Mouse (Mus musculus) forebrain, embryonic 13.5 days (tissue): ENCODE measurements around the gene Sec1. TPM values are rescaled to one million over a fixed set of nuclear protein-coding genes. Genes with fewer than 3 reads are reported as not detected.

Experiments
- ATAC-seq: fragments of 200-750 bp; cut with Nextera tagmentation; 2 replicates; pipeline ENCODE4 v1.8.0; 2017
- H3K27ac ChIP-seq: fragments of 300-500 bp; sonication (generic); 2 replicates; pipeline ENCODE4 v1.5.1; 2015; ENCODE audit warnings: inconsistent platforms, mild to moderate bottlenecking, moderate library complexity
- H3K27me3 ChIP-seq: fragments of 300-500 bp; sonication (generic); 2 replicates; pipeline ENCODE4 v1.6.1; 2015; ENCODE audit warnings: mild to moderate bottlenecking, inconsistent platforms
- H3K36me3 ChIP-seq: fragments of 300-500 bp; sonication (generic); 2 replicates; pipeline ENCODE4 v1.6.1; 2015; ENCODE audit warnings: mild to moderate bottlenecking, inconsistent platforms; ENCODE audit not compliant: poor library complexity, severe bottlenecking
- H3K4me1 ChIP-seq: fragments of 300-500 bp; sonication (generic); 2 replicates; pipeline ENCODE4 v1.6.1; 2015; ENCODE audit warnings: inconsistent platforms
- H3K4me2 ChIP-seq: fragments of 300-500 bp; sonication (generic); 2 replicates; pipeline ENCODE4 v1.6.1; 2015; ENCODE audit warnings: inconsistent platforms, mild to moderate bottlenecking, moderate library complexity
- H3K4me3 ChIP-seq: fragments of 300-500 bp; sonication (generic); 2 replicates; pipeline ENCODE4 v1.5.1; 2015; ENCODE audit warnings: mild to moderate bottlenecking, inconsistent platforms
- H3K9ac ChIP-seq: fragments of 300-500 bp; sonication (generic); 2 replicates; pipeline ENCODE4 v1.6.1; 2015; ENCODE audit warnings: mild to moderate bottlenecking, inconsistent platforms
- H3K9me3 ChIP-seq: fragments of 300-500 bp; sonication (generic); replicated peaks from 2 replicates; pipeline ENCODE4 v1.6.1; 2016; ENCODE audit warnings: inconsistent platforms
- WGBS: fragments of 180-500 bp; shearing (Covaris S2); methylation state at CpG from one replicate; pipeline ENCODE4 v1.1.7; 2015; 5-methylcytosine and 5-hydroxymethylcytosine counted together
- polyA plus RNA-seq: library from polyadenylated mRNA; unstranded; fragments of >200 nt; fragmentation: Nextera tagmentation; extraction: Ambion mirVana; gene quantifications from 2 replicates; pipeline ENCODE4 v1.2.1, GENCODE M21; 2015

Gene Sec1
- 0.16 and 0.17 TPM in 2 replicates for polyA plus RNA-seq

DNA sequence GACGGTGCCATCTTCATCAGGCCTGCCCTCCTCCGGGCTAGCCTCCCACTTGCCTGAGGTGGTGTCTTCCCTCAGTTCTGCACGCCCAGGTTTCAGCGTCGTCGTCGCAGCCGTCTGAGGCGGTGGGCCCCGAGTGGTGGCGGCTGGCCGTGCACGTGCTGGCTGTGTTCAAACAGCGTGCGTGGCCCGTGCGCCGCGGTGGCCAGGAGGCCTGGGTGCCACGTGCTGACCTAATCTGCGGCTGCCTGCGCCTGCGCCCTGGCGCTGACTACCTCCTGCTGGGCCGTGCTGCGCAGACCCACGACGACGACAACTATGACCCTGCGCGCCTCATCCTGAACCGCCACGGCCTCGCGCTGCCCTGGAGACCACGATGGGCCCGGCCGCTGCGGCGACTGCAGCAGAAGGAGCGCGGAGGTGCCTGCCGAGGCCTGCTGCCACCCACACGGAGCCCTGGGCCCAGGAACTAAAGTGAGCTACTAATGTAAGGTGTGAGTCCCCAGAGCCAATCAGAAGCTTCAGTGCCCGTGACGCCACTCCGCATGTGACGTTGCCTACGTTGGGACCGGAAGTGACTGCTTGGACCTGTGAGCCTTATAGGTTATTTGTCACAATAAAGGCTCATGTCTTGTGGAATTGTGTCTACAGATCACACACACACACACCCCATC is at the start of gene Sec1:
Gene Sec1 (minus strand): TSS at position 482 of the 671 bp plus-strand sequence.
- H3K9me3 ChIP-seq: no peaks in the 10 kb centered on the region
- H3K4me2 ChIP-seq: no peak within 1 kb of the TSS
- no peak within 1 kb of the TSS for H3K27ac ChIP-seq
- no peaks in the 10 kb centered on the region for H3K36me3 ChIP-seq
- H3K4me3 ChIP-seq: no peak within 1 kb of the TSS
- no peak within 1 kb of the TSS for H3K9ac ChIP-seq
- no peak for ATAC-seq
- H3K27me3 ChIP-seq: peaks cover 12% of the 10 kb centered on the region
- WGBS: 94% methylated on average over 45 of the region's 50 CpGs
- H3K4me1 ChIP-seq: no peaks in the 10 kb centered on the region

DNA sequence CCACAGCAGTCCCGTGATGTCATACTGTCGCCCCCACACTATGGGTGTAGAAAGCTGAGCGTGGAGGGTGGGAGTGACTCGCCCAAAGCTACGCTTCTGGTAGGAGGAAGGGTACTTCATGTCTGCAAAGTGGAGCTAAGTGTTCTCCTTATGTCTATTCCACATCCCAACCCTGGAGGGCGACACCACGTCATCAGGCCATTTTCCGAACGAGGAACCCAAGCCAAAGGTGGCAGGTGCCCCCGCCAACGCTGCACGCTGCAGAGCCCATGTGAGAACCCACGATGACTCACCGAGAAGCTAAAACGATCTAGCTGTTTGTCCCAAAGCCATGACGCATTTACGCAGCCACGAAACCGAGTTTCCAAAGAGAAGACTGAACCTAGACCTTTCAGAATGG is 48.1 kb upstream of the Sec1 start:
- no peak overlapping the region for H3K27ac ChIP-seq
- ATAC-seq: no peak
- no peak overlapping the region for H3K9ac ChIP-seq
- WGBS: 32% methylated on average over 19 of the region's 19 CpGs
- no peaks in the 10 kb centered on the region for H3K36me3 ChIP-seq
- peaks cover 10% of the 10 kb centered on the region; the same call in 1 of the 2 replicates for H3K27me3 ChIP-seq
- peaks cover 5% of the 10 kb centered on the region for H3K9me3 ChIP-seq
- no peaks in the 10 kb centered on the region for H3K4me1 ChIP-seq
- H3K4me3 ChIP-seq: no peak overlapping the region; the same call in 1 of the 2 replicates
- peak overlapping the region; percentile 16; the same call in 1 of the 2 replicates for H3K4me2 ChIP-seq

DNA sequence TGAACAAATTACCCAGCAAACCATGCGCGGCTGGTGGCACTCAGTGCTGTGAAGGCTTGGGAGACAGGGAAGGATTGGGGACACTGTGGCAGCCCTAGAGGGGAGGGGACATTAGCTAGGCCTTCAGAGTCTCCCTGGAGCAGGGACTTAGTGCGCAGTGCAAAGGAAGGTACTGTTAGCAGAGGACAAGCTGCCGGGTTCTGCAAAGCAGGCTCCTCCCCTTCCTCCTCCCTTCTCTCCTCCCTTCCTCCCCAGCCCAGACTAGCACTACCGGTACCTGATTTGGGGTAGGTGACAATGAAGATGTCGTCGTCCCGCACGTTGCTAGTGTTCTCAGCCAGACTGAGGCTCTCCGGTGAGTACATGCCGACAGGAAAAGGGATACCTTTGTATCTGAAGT is 47.6 kb upstream of the Sec1 start:
- 0 out of 2 replicates have a peak overlapping the region, but pooled peaks have one; percentile 16 for H3K4me2 ChIP-seq

DNA sequence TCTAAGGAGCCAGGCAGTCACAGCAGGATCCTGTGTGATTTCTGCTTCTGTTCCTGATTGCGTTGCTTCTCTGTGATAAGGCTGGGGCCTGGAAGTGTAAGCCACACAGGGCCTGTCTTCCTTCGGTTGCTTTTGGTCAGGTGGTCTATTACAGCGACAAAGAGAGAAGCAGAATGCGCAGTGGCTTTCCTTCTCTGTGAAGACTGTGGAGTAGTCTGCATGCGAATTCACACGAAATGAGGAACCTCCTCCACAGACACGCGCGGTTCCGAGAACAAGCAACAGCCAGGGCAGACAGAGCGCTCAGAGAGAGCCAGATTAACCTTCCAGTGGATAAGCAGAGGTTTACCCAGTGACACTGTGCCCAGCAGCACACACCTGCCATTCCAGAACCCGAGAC is 47.1 kb upstream of the Sec1 start:
- H3K9me3 ChIP-seq: no peaks in the 10 kb centered on the region
- no peak for ATAC-seq
- H3K4me3 ChIP-seq: peak overlapping the region; percentile 4; the same call in 1 of the 2 replicates
- peaks cover 10% of the 10 kb centered on the region; the same call in 1 of the 2 replicates for H3K27me3 ChIP-seq
- no peak overlapping the region for H3K27ac ChIP-seq
- no peaks in the 10 kb centered on the region for H3K36me3 ChIP-seq
- WGBS: 85% methylated on average over 12 of the region's 12 CpGs
- H3K4me2 ChIP-seq: no peak overlapping the region
- H3K4me1 ChIP-seq: no peaks in the 10 kb centered on the region
- H3K9ac ChIP-seq: no peak overlapping the region

More for the DNA sequence above, 47.6 kb upstream of the Sec1 start:
- no peaks in the 10 kb centered on the region for H3K4me1 ChIP-seq
- peaks cover 3% of the 10 kb centered on the region for H3K9me3 ChIP-seq
- H3K27me3 ChIP-seq: peaks cover 10% of the 10 kb centered on the region; the same call in 1 of the 2 replicates
- peak overlapping the region; percentile 4; the same call in 1 of the 2 replicates for H3K4me3 ChIP-seq
- ATAC-seq: no peak; the same call in 1 of the 2 replicates
- H3K36me3 ChIP-seq: no peaks in the 10 kb centered on the region
- no peak overlapping the region for H3K27ac ChIP-seq
- 42% methylated on average over 11 of the region's 11 CpGs for WGBS
- H3K9ac ChIP-seq: no peak overlapping the region

DNA sequence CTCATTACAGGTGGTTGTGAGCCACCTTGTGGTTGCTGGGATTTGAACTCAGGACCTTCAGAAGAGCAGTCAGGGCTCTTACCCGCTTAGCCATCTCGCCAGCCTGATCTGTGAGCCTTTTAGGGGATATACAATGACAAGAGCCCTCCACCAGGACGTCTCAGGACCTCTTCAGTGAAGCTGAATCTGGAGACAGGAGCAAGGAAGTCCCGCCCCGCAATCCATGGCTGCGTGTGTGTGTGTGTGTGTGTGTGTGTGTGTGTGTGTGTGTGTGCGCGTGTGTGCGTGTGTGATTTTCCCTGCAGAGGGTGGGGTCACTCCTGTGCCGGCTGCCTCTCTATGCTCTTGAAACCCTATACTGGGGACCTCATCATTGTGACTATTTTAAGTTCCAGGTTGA is 45.6 kb upstream of the Sec1 start:
- H3K4me3 ChIP-seq: no peak overlapping the region
- no peak overlapping the region for H3K9ac ChIP-seq
- no peak overlapping the region for H3K27ac ChIP-seq
- 76% methylated on average over 10 of the region's 10 CpGs for WGBS
- no peaks in the 10 kb centered on the region for H3K36me3 ChIP-seq
- H3K9me3 ChIP-seq: no peaks in the 10 kb centered on the region
- H3K27me3 ChIP-seq: peaks cover 10% of the 10 kb centered on the region; the same call in 1 of the 2 replicates
- ATAC-seq: no peak
- no peaks in the 10 kb centered on the region for H3K4me1 ChIP-seq
- no peak overlapping the region for H3K4me2 ChIP-seq

DNA sequence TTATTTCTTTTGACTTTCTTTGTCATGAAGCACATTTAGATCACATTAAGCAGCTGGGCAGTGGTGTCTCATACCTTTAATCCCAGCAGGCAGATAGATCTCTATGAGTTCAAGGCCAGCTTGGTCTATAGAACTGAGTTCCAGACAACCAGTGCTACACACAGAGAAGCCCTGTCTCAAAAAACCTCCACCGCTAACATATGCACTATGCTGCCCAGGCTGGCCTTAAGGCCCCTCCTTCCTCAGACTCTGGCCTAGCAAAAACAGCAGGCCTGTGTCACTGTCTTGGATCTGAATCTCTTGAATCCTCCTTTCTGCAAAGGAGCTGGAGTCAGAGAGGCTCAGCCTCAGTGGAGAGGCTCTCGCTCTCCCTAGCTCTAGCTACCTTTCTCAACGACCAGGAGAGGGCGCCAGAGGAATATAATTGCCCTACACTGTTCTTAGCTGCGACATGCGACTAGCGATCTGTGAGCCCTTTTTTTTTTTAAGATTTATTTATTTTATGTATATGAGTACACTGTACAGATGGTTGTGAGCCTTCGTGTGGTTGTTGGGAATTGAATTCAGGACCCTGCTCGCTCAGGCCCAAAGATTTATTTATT is 45.1 kb upstream of the Sec1 start:
- H3K9ac ChIP-seq: no peak overlapping the region
- no peak overlapping the region for H3K4me3 ChIP-seq
- peak; percentile 93 for ATAC-seq
- H3K27ac ChIP-seq: no peak overlapping the region
- no peaks in the 10 kb centered on the region for H3K9me3 ChIP-seq
- H3K36me3 ChIP-seq: no peaks in the 10 kb centered on the region
- no peak overlapping the region for H3K4me2 ChIP-seq
- H3K27me3 ChIP-seq: peaks cover 10% of the 10 kb centered on the region; the same call in 1 of the 2 replicates
- 8% methylated on average over 9 of the region's 9 CpGs for WGBS
- no peaks in the 10 kb centered on the region for H3K4me1 ChIP-seq

DNA sequence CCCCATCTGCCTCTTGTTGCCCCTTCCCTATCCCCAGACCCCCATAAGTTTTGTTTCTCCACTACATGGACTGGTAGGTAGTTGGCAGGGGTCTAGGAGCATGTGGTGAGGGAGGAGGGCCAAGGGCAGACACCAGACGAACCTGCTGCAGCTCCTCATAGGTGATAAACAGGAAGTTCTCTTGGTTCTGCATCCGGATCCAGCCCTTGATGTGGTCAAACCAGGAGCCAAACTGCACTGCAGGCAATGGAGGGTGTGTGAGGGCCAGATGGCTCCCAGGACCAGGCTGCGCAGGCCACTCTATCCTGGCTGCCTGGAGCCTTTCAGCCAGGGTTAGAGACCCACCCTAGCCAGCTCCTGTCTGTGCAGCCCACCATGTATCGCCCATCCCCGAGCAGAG is 39.3 kb upstream of the Sec1 start:
- H3K27ac ChIP-seq: no peak overlapping the region
- WGBS: 81% methylated on average over 5 of the region's 5 CpGs
- 0 out of 2 replicates have a peak, but pooled peaks cover 2% of the 10 kb centered on the region for H3K4me1 ChIP-seq
- H3K4me3 ChIP-seq: no peak overlapping the region
- no peaks in the 10 kb centered on the region for H3K27me3 ChIP-seq
- no peak overlapping the region for H3K9ac ChIP-seq
- H3K36me3 ChIP-seq: peaks cover 15% of the 10 kb centered on the region
- no peak overlapping the region for H3K4me2 ChIP-seq
- no peak for ATAC-seq
- no peaks in the 10 kb centered on the region for H3K9me3 ChIP-seq

DNA sequence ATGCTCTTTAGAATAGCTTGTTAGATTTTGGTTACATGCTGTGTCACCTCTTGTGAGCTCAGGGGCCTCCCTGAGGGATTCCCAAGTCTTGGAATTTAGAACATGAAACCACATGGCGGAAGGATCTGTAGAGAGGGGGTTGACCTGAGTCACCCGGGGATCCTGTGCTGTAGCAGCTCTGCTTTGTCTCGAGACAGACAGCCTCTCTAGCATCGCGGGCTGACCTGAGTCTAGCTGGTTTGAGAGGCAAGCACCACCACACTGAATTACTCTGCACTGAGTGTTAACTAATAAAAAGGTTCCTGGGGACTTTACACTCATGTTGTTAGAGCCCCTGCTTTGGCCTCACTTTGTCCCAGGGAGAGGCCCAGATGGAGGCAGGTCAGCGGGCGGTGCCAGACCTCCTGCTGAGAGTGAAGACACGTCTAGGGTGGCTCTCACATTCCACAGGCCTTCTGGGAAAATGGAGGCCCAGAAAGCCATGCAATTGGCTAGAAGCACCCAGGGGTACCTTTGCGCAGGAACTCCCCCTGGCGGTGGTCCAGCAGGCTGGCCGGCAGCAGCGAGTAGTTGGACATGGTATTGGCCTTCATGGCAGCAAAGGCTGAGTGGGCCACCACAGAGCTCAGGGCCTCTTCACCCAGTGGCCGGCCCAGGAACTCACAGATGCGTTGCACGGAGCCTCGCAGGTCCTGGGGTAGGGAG is 36.7 kb upstream of the Sec1 start:
- Histone ChIP-seq H3K4me2 (no peak overlapping the region), H3K27me3 (no peaks in the 10 kb centered on the region), H3K36me3 (peaks cover 35% of the 10 kb centered on the region), H3K4me1 (0 out of 2 replicates have a peak, but pooled peaks cover 2% of the 10 kb centered on the region), H3K27ac (no peak overlapping the region; the same call in 1 of the 2 replicates), H3K9ac (no peak overlapping the region), H3K9me3 (no peaks in the 10 kb centered on the region), H3K4me3 (no peak overlapping the region)
- no peak for ATAC-seq
- WGBS: 15% methylated on average over 16 of the region's 16 CpGs

DNA sequence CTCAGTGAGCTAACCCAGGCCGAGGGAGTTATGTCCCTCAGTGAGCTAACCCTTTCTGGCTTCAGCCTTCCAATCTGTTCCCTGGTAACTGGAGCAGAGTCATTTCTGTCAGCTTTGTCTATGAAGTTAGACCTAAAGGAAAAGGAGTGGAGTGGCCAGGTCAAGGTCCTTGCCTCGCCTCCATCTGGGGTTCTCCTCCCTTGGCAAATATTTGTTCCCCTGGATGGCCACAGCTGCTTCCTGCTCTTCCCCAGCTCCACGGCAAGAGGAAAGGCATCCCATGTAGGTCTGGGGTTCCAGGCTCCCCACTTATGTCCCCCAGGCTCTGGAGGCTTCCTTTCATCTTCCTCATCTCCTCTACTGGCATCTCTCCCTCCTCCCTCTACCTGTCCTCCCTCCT is 33.4 kb upstream of the Sec1 start:
- no peak for ATAC-seq
- H3K9ac ChIP-seq: no peak overlapping the region
- H3K4me1 ChIP-seq: 0 out of 2 replicates have a peak, but pooled peaks cover 2% of the 10 kb centered on the region
- 84% methylated on average over 3 of the region's 3 CpGs for WGBS
- H3K9me3 ChIP-seq: no peaks in the 10 kb centered on the region
- H3K27me3 ChIP-seq: no peaks in the 10 kb centered on the region
- no peak overlapping the region for H3K4me3 ChIP-seq
- no peak overlapping the region for H3K27ac ChIP-seq
- H3K36me3 ChIP-seq: peaks cover 67% of the 10 kb centered on the region
- H3K4me2 ChIP-seq: no peak overlapping the region

DNA sequence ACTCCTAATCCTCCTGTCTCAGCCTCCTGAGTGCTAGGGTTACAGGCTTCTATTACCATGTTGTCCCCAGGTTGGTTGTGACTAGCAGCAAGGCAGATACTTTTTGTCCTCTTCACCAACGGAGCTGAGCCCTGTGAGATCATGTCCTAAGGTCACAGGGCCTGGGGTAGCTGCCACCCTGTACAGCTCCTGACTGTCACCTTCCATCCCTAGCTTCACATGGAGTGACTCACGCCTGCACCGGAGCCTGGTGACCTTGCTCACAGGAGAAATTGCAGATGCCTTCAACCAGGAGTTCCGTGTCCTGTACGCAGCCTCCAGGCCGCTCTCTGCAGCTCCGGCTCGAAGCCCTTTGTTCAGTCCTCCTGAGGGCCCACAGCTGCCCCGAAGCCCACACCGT is 32.2 kb upstream of the Sec1 start:
- no peak overlapping the region for H3K4me2 ChIP-seq
- peaks cover 79% of the 10 kb centered on the region for H3K36me3 ChIP-seq
- WGBS: 91% methylated on average over 10 of the region's 10 CpGs
- no peak overlapping the region; the same call in 1 of the 2 replicates for H3K9ac ChIP-seq
- H3K27me3 ChIP-seq: no peaks in the 10 kb centered on the region
- no peak overlapping the region for H3K4me3 ChIP-seq
- H3K4me1 ChIP-seq: 0 out of 2 replicates have a peak, but pooled peaks cover 2% of the 10 kb centered on the region
- ATAC-seq: no peak
- H3K9me3 ChIP-seq: no peaks in the 10 kb centered on the region
- H3K27ac ChIP-seq: no peak overlapping the region

DNA sequence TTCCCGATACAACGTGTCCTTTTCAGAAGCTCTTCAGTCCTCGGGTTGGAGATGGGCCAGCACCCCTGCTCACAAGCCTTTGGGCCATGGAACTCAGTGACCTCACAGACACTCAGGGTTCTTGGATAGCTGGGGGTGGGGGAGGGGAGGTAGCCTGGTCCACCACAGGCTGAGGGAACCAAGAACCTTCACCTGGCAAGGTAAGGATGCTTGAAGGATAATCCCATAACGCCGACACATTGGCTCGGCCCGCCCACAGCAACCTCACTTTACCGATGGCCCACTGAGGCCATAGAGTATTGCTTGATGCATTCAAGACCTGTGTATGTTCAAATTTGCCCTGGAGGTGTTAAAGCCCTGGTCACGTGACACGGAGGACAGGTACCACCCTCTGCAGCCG is 31.5 kb upstream of the Sec1 start, which contains the start of gene Spaca4:
Gene Spaca4 (minus strand): TSS at position 101 of the 400 bp plus-strand sequence.
- Histone ChIP-seq H3K9me3 (no peaks in the 10 kb centered on the region), H3K4me2 (no peak within 1 kb of the TSS), H3K36me3 (peaks cover 86% of the 10 kb centered on the region), H3K27me3 (no peaks in the 10 kb centered on the region), H3K27ac (no peak within 1 kb of the TSS), H3K4me1 (0 out of 2 replicates have a peak, but pooled peaks cover 5% of the 10 kb centered on the region), H3K4me3 (no peak within 1 kb of the TSS), H3K9ac (no peak within 1 kb of the TSS; the same call in 1 of the 2 replicates)
- ATAC-seq: no peak
- 94% methylated on average over 11 of the region's 11 CpGs for WGBS

DNA sequence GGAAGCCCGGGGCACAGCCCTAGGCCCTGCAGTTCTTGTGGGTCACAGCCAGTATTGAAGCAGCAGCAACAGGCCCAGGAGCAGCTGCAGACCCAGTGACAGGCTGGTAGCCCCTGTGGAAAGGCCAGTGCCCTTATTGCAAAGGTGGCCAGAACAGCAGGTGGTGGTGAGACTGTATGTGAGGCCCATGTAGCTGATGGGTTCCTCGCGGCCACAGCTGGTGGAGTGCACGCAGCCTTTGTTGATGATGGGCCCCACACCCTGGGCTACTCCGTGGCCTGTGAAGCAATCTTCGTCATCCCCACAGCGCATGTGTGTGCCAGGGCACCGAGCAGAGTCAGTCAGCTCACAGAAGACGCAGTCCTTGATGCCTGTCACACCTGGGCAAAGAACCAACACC is 30.9 kb upstream of the Sec1 start:
- H3K9me3 ChIP-seq: no peaks in the 10 kb centered on the region
- no peak overlapping the region for H3K9ac ChIP-seq
- no peak for ATAC-seq
- no peak overlapping the region for H3K4me3 ChIP-seq
- no peak overlapping the region for H3K4me2 ChIP-seq
- WGBS: 93% methylated on average over 9 of the region's 9 CpGs
- no peaks in the 10 kb centered on the region for H3K27me3 ChIP-seq
- H3K36me3 ChIP-seq: peaks cover 90% of the 10 kb centered on the region
- H3K4me1 ChIP-seq: 0 out of 2 replicates have a peak, but pooled peaks cover 5% of the 10 kb centered on the region
- H3K27ac ChIP-seq: no peak overlapping the region
